Mouse (Mus musculus): ENCODE data around the gene Zbtb16.

The Zbtb16 gene

GRCm38 (mm10) chr9:48696731-48697469 is 139.1 kb downstream of the Zbtb16 start:
- peak; percentile 92 for DNase-seq

GRCm38 (mm10) chr9:48696330-48696729 is 139.7 kb downstream of the Zbtb16 start:
- no peak for DNase-seq

GRCm38 (mm10) chr9:48695796-48696195 is 140.2 kb downstream of the Zbtb16 start:
- DNase-seq = no peak

- DNase-seq = peak; percentile 92
Measured at GRCm38 (mm10) chr9:48694616-48695061, 141.4 kb downstream of the Zbtb16 start.

- peak; percentile 92 for DNase-seq
Measured at GRCm38 (mm10) chr9:48693696-48694095, 142.3 kb downstream of the Zbtb16 start.

- peak; percentile 92 for DNase-seq
Measured at GRCm38 (mm10) chr9:48689718-48689980, 146.4 kb downstream of the Zbtb16 start.

GRCm38 (mm10) chr9:48688859-48689717 is 146.9 kb downstream of the Zbtb16 start:
- DNase-seq = peak; percentile 90

- peak; percentile 92 for DNase-seq
Measured at GRCm38 (mm10) chr9:48687891-48688290, 148.1 kb downstream of the Zbtb16 start.

GRCm38 (mm10) chr9:48685721-48686120 is 150.3 kb downstream of the Zbtb16 start:
- DNase-seq = no peak

GRCm38 (mm10) chr9:48684144-48684543 is 151.9 kb downstream of the Zbtb16 start:
- DNase-seq = no peak

GRCm38 (mm10) chr9:48681193-48681592 is 154.8 kb downstream of the Zbtb16 start:
- DNase-seq = no peak

GRCm38 (mm10) chr9:48678426-48679358 is 157.3 kb downstream of the Zbtb16 start:
- DNase-seq = peak; percentile 96

- DNase-seq = peak; percentile 97
Measured at GRCm38 (mm10) chr9:48675151-48675790, 160.8 kb downstream of the Zbtb16 start.

GRCm38 (mm10) chr9:48674359-48675015 is 161.5 kb downstream of the Zbtb16 start:
- peak; percentile 98 for DNase-seq

- peak; percentile 93 for DNase-seq
Measured at GRCm38 (mm10) chr9:48673804-48674203, 162.2 kb downstream of the Zbtb16 start.

GRCm38 (mm10) chr9:48673213-48673612 is 162.8 kb downstream of the Zbtb16 start:
- DNase-seq = no peak

GRCm38 (mm10) chr9:48671841-48672240 is 164.2 kb downstream of the Zbtb16 start:
- DNase-seq = no peak

- no peak for DNase-seq
Measured at GRCm38 (mm10) chr9:48670156-48670555, 165.9 kb downstream of the Zbtb16 start.

- no peak for DNase-seq
Measured at GRCm38 (mm10) chr9:48669672-48670071, 166.3 kb downstream of the Zbtb16 start.

- no peak for DNase-seq
Measured at GRCm38 (mm10) chr9:48666702-48667101, 169.3 kb downstream of the Zbtb16 start.

- DNase-seq = peak; percentile 89
Measured at GRCm38 (mm10) chr9:48663052-48663433, 173.0 kb downstream of the Zbtb16 start.

Measured in heart, adult 11 months (tissue).